Mouse (Mus musculus) embryonic fibroblast, embryonic 13.5 days (primary cell): ENCODE data around the gene Hps1.

ENCODE experiments used
- CTCF ChIP-seq: IDR thresholded peaks from 2 replicates; pipeline ENCODE4 v1.5.1; 2011; ENCODE audit warnings: mild to moderate bottlenecking, control low read depth, low read length, moderate library complexity, borderline replicate concordance; ENCODE audit not compliant: insufficient read depth
- POLR2A ChIP-seq: IDR thresholded peaks from 2 replicates; pipeline ENCODE4 v1.6.1; 2011; ENCODE audit warnings: low read depth, mild to moderate bottlenecking, control low read depth, low read length, moderate library complexity

GRCm38 (mm10) chr19:42718101-42718500 is 61.7 kb downstream of the Hps1 start:
- TF ChIP-seq CTCF (no peak), POLR2A (no peak)
